Mouse (Mus musculus): ENCODE measurements around the gene Nudcd3. TPM values are rescaled to one million over a fixed set of nuclear protein-coding genes. Genes with fewer than 3 reads are reported as not detected.

The Nudcd3 gene
- polyA plus RNA-seq, 1 experiment from 2014 or later, result 52.0 TPM

GRCm38 (mm10) chr11:6208158-6208557 lies 7.9 kb upstream of the Nudcd3 start:
- no peaks in the 10 kb centered on the region for H3K27me3 ChIP-seq (ENCODE audit: control insufficient read depth, insufficient read depth, low read length)
- no peak for ATAC-seq (ENCODE audit: insufficient read depth, low FRiP score, low TSS enrichment)
- no peak overlapping the region for H3K4me2 ChIP-seq (ENCODE audit: low read depth)
- no peaks in the 10 kb centered on the region for H3K4me1 ChIP-seq (ENCODE audit: control insufficient read depth, insufficient read depth, low read length)
- H3K9ac ChIP-seq (ENCODE audit: low read length), result no peak overlapping the region
- DNase-seq (ENCODE audit: low spot score), result no peak
- H3K4me3 ChIP-seq (ENCODE audit: low read depth, low read length), result no peak overlapping the region
- no peaks in the 10 kb centered on the region for H3K9me3 ChIP-seq (ENCODE audit: control insufficient read depth, low read length)
- H3K27ac ChIP-seq (ENCODE audit: low read depth, low read length), result no peak overlapping the region
- no peaks in the 10 kb centered on the region for H3K36me3 ChIP-seq (ENCODE audit: control insufficient read depth, insufficient read depth, low read length)
- 93% methylated on average over 1 of the region's 1 CpGs for WGBS

GRCm38 (mm10) chr11:6207090-6207489 lies 6.9 kb upstream of the Nudcd3 start:
- ATAC-seq (ENCODE audit: insufficient read depth, low FRiP score, low TSS enrichment), result no peak
- H3K4me2 ChIP-seq (ENCODE audit: low read depth), result no peak overlapping the region
- no peak for DNase-seq (ENCODE audit: low spot score)
- H3K27me3 ChIP-seq (ENCODE audit: control insufficient read depth, insufficient read depth, low read length), result no peaks in the 10 kb centered on the region
- H3K9ac ChIP-seq (ENCODE audit: low read length), result no peak overlapping the region
- H3K4me3 ChIP-seq (ENCODE audit: low read depth, low read length), result no peak overlapping the region
- WGBS, result 83% methylated on average over 2 of the region's 2 CpGs
- H3K36me3 ChIP-seq (ENCODE audit: control insufficient read depth, insufficient read depth, low read length), result no peaks in the 10 kb centered on the region
- no peaks in the 10 kb centered on the region for H3K4me1 ChIP-seq (ENCODE audit: control insufficient read depth, insufficient read depth, low read length)
- H3K9me3 ChIP-seq (ENCODE audit: control insufficient read depth, low read length), result no peaks in the 10 kb centered on the region
- no peak overlapping the region for H3K27ac ChIP-seq (ENCODE audit: low read depth, low read length)

- Histone ChIP-seq H3K27ac (ENCODE audit: low read depth, low read length) (peak overlapping the region; percentile 91; the same call in 1 of the 2 replicates), H3K27me3 (ENCODE audit: control insufficient read depth, insufficient read depth, low read length) (no peaks in the 10 kb centered on the region), H3K4me2 (ENCODE audit: low read depth) (peak overlapping the region; percentile 88), H3K36me3 (ENCODE audit: control insufficient read depth, insufficient read depth, low read length) (no peaks in the 10 kb centered on the region), H3K4me3 (ENCODE audit: low read depth, low read length) (peak overlapping the region; percentile 97), H3K9ac (ENCODE audit: low read length) (peak overlapping the region; percentile 88), H3K4me1 (ENCODE audit: control insufficient read depth, insufficient read depth, low read length) (peaks cover 11% of the 10 kb centered on the region), H3K9me3 (ENCODE audit: control insufficient read depth, low read length) (no peaks in the 10 kb centered on the region)
- no peak for ATAC-seq (ENCODE audit: insufficient read depth, low FRiP score, low TSS enrichment)
- DNase-seq (ENCODE audit: low spot score), result no peak
- WGBS, result 29% methylated on average over 9 of the region's 9 CpGs
Observed at GRCm38 (mm10) chr11:6200570-6200969, 355 bp upstream of the Nudcd3 start.

GRCm38 (mm10) chr11:6199410-6200086 lies 667 bp downstream of the Nudcd3 start, which contains the start of gene A730071L15Rik:
TSS of gene A730071L15Rik (plus strand) at chr11:6200029.
- WGBS, result 2% methylated on average over 35 of the region's 35 CpGs
- DNase-seq (ENCODE audit: low spot score) (no peak), ATAC-seq (ENCODE audit: insufficient read depth, low FRiP score, low TSS enrichment) (peak; percentile 78)
- Histone ChIP-seq H3K4me3 (ENCODE audit: low read depth, low read length) (peak within 1 kb of the TSS; percentile 97), H3K36me3 (ENCODE audit: control insufficient read depth, insufficient read depth, low read length) (no peaks in the 10 kb centered on the region), H3K4me1 (ENCODE audit: control insufficient read depth, insufficient read depth, low read length) (peaks cover 11% of the 10 kb centered on the region), H3K9ac (ENCODE audit: low read length) (peak within 1 kb of the TSS; percentile 88), H3K9me3 (ENCODE audit: control insufficient read depth, low read length) (no peaks in the 10 kb centered on the region), H3K27me3 (ENCODE audit: control insufficient read depth, insufficient read depth, low read length) (no peaks in the 10 kb centered on the region), H3K4me2 (ENCODE audit: low read depth) (peak within 1 kb of the TSS; percentile 88), H3K27ac (ENCODE audit: low read depth, low read length) (peak within 1 kb of the TSS; percentile 91)

- H3K36me3 ChIP-seq (ENCODE audit: control insufficient read depth, insufficient read depth, low read length), result no peaks in the 10 kb centered on the region
- WGBS, result 91% methylated on average over 4 of the region's 4 CpGs
- ATAC-seq (ENCODE audit: insufficient read depth, low FRiP score, low TSS enrichment) (no peak), DNase-seq (ENCODE audit: low spot score) (no peak)
- no peak overlapping the region for H3K9ac ChIP-seq (ENCODE audit: low read length)
- no peaks in the 10 kb centered on the region for H3K9me3 ChIP-seq (ENCODE audit: control insufficient read depth, low read length)
- H3K4me2 ChIP-seq (ENCODE audit: low read depth), result peak overlapping the region; percentile 88
- no peak overlapping the region for H3K27ac ChIP-seq (ENCODE audit: low read depth, low read length)
- H3K4me3 ChIP-seq (ENCODE audit: low read depth, low read length), result no peak overlapping the region
- H3K4me1 ChIP-seq (ENCODE audit: control insufficient read depth, insufficient read depth, low read length), result peaks cover 11% of the 10 kb centered on the region
- H3K27me3 ChIP-seq (ENCODE audit: control insufficient read depth, insufficient read depth, low read length), result no peaks in the 10 kb centered on the region
Observed at GRCm38 (mm10) chr11:6198449-6198848, 1.8 kb downstream of the Nudcd3 start.

- H3K27me3 ChIP-seq (ENCODE audit: control insufficient read depth, insufficient read depth, low read length), result no peaks in the 10 kb centered on the region
- no peaks in the 10 kb centered on the region for H3K9me3 ChIP-seq (ENCODE audit: control insufficient read depth, low read length)
- H3K9ac ChIP-seq (ENCODE audit: low read length), result no peak overlapping the region
- no peak overlapping the region for H3K4me2 ChIP-seq (ENCODE audit: low read depth)
- no peak overlapping the region for H3K27ac ChIP-seq (ENCODE audit: low read depth, low read length)
- H3K4me1 ChIP-seq (ENCODE audit: control insufficient read depth, insufficient read depth, low read length), result peaks cover 11% of the 10 kb centered on the region
- no peak for ATAC-seq (ENCODE audit: insufficient read depth, low FRiP score, low TSS enrichment)
- no peak overlapping the region for H3K4me3 ChIP-seq (ENCODE audit: low read depth, low read length)
- 95% methylated on average over 8 of the region's 8 CpGs for WGBS
- DNase-seq (ENCODE audit: low spot score), result no peak
- H3K36me3 ChIP-seq (ENCODE audit: control insufficient read depth, insufficient read depth, low read length), result no peaks in the 10 kb centered on the region
Observed at GRCm38 (mm10) chr11:6196780-6197179, 3.4 kb downstream of the Nudcd3 start.

GRCm38 (mm10) chr11:6187878-6188277 lies 12.3 kb downstream of the Nudcd3 start:
- 23% methylated on average over 2 of the region's 2 CpGs for WGBS
- ATAC-seq (ENCODE audit: insufficient read depth, low FRiP score, low TSS enrichment) (peak; percentile 16; the same call in 1 of the 2 replicates), DNase-seq (ENCODE audit: low spot score) (peak; percentile 85)
- H3K27ac ChIP-seq (ENCODE audit: low read depth, low read length), result no peak overlapping the region
- H3K4me1 ChIP-seq (ENCODE audit: control insufficient read depth, insufficient read depth, low read length), result peaks cover 5% of the 10 kb centered on the region; the same call in 1 of the 2 replicates
- no peak overlapping the region for H3K4me2 ChIP-seq (ENCODE audit: low read depth)
- no peak overlapping the region for H3K4me3 ChIP-seq (ENCODE audit: low read depth, low read length)
- no peaks in the 10 kb centered on the region for H3K36me3 ChIP-seq (ENCODE audit: control insufficient read depth, insufficient read depth, low read length)
- H3K27me3 ChIP-seq (ENCODE audit: control insufficient read depth, insufficient read depth, low read length), result no peaks in the 10 kb centered on the region
- H3K9me3 ChIP-seq (ENCODE audit: control insufficient read depth, low read length), result no peaks in the 10 kb centered on the region
- H3K9ac ChIP-seq (ENCODE audit: low read length), result no peak overlapping the region

- Histone ChIP-seq H3K4me3 (ENCODE audit: low read depth, low read length) (no peak overlapping the region), H3K27me3 (ENCODE audit: control insufficient read depth, insufficient read depth, low read length) (no peaks in the 10 kb centered on the region), H3K27ac (ENCODE audit: low read depth, low read length) (no peak overlapping the region), H3K4me2 (ENCODE audit: low read depth) (no peak overlapping the region), H3K36me3 (ENCODE audit: control insufficient read depth, insufficient read depth, low read length) (no peaks in the 10 kb centered on the region), H3K9ac (ENCODE audit: low read length) (no peak overlapping the region), H3K4me1 (ENCODE audit: control insufficient read depth, insufficient read depth, low read length) (peaks cover 5% of the 10 kb centered on the region; the same call in 1 of the 2 replicates), H3K9me3 (ENCODE audit: control insufficient read depth, low read length) (no peaks in the 10 kb centered on the region)
- no peak for ATAC-seq (ENCODE audit: insufficient read depth, low FRiP score, low TSS enrichment)
- DNase-seq (ENCODE audit: low spot score), result no peak
- 85% methylated on average over 3 of the region's 3 CpGs for WGBS
Observed at GRCm38 (mm10) chr11:6187399-6187798, 12.8 kb downstream of the Nudcd3 start.

Data from neural tube, embryonic 11.5 days (tissue).